8 mouse cellular contexts compared by ENCODE assay signal in the genomic region with DNA sequence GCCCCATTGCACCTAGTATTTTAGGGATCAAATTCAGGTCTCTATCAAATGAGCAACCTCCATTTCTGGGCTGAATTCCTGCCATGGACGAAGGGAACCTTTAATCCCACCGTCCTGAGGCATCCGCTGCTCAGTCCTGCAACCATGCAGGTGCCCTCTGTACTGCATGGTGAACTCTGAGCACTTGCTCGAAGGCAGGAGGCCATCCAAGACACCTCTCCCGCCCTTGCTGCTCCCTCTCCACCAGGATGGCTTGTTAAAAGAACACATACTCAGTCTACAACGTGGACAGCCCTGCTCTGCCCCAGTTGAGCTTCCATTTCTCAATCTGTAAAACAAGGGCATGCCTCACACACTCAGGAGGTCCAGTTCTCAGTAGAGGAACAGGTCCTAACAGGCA. TPM values are rescaled to one million over a fixed set of nuclear protein-coding genes. Genes with fewer than 3 reads are reported as not detected.
A peak's percentile ranks its signal among the peaks of the same experiment; 100 is the strongest.
DNase-seq lines count a peak whose midpoint lies in the region; ATAC-seq and TF ChIP-seq lines count a peak whose summit lies in the region.

No protein-coding gene starts in this region.

- no peak for DNase-seq in lung, postnatal 0 days (ENCODE audit: low spot score)
- no peak for DNase-seq in lung, postnatal 10 days
- no peak for DNase-seq in forebrain, postnatal 0 days
- DNase-seq in cerebellum, postnatal 4 days (ENCODE audit: low spot score in 2 of 2) = no peak
- no peak for DNase-seq in left cerebral cortex, adult 11 months (ENCODE audit: low spot score)
- no peak for DNase-seq in frontal cortex, postnatal 14 days (ENCODE audit: low spot score in 2 of 2)

- peak overlapping the region; percentile 1; the same call in 1 of the 2 replicates for H3K4me3 ChIP-seq in lung, postnatal 0 days (ENCODE audit: low read depth, low read length)
- peak overlapping the region; percentile 18 for H3K4me3 ChIP-seq in forebrain, postnatal 0 days (ENCODE audit: low read depth, low read length)
- peak overlapping the region; percentile 44 for H3K4me3 ChIP-seq in limb, embryonic 13.5 days
- H3K4me3 ChIP-seq in stomach, embryonic 15.5 days (replicated peaks) = peak overlapping the region; percentile 50

- 40% methylated on average over 6 of the region's 6 CpGs for WGBS in lung, postnatal 0 days
- 41% methylated on average over 6 of the region's 6 CpGs for WGBS in forebrain, postnatal 0 days
- 62% methylated on average over 6 of the region's 6 CpGs for WGBS in limb, embryonic 13.5 days
- WGBS in stomach, embryonic 15.5 days = 59% methylated on average over 6 of the region's 6 CpGs

- ATAC-seq in lung, postnatal 0 days = no peak
- ATAC-seq in forebrain, postnatal 0 days = no peak
- ATAC-seq in limb, embryonic 13.5 days (ENCODE audit: low FRiP score, low read depth) = no peak
- ATAC-seq in stomach, embryonic 15.5 days (ENCODE audit: insufficient read depth, low FRiP score, low read depth) = no peak

- peaks cover 32% of the 10 kb centered on the region for H3K4me1 ChIP-seq in lung, postnatal 0 days (ENCODE audit: insufficient read depth, low read depth, low read length)
- peaks cover 24% of the 10 kb centered on the region for H3K4me1 ChIP-seq in forebrain, postnatal 0 days (ENCODE audit: insufficient read depth)
- peaks cover 72% of the 10 kb centered on the region for H3K4me1 ChIP-seq in limb, embryonic 13.5 days
- H3K4me1 ChIP-seq in stomach, embryonic 15.5 days = peaks cover 67% of the 10 kb centered on the region

- H3K9ac ChIP-seq in lung, postnatal 0 days (replicated peaks; ENCODE audit: low read depth) = no peak overlapping the region
- peak overlapping the region; percentile 51; the same call in 1 of the 2 replicates for H3K9ac ChIP-seq in forebrain, postnatal 0 days
- peak overlapping the region; percentile 66 for H3K9ac ChIP-seq in limb, embryonic 13.5 days
- no peak overlapping the region for H3K9ac ChIP-seq in stomach, embryonic 15.5 days

- H3K27ac ChIP-seq in lung, postnatal 0 days (ENCODE audit: low read length) = peak overlapping the region; percentile 71; the same call in 1 of the 2 replicates
- H3K27ac ChIP-seq in forebrain, postnatal 0 days (ENCODE audit: low read depth, low read length) = peak overlapping the region; percentile 82; the same call in 1 of the 2 replicates
- H3K27ac ChIP-seq in limb, embryonic 13.5 days = peak overlapping the region; percentile 87
- peak overlapping the region; percentile 80; the same call in 1 of the 2 replicates for H3K27ac ChIP-seq in stomach, embryonic 15.5 days

- H3K4me2 ChIP-seq in lung, postnatal 0 days (replicated peaks; ENCODE audit: low read depth, low read length) = peak overlapping the region; percentile 69
- H3K4me2 ChIP-seq in forebrain, postnatal 0 days (ENCODE audit: low read depth) = peak overlapping the region; percentile 65
- H3K4me2 ChIP-seq in limb, embryonic 13.5 days (replicated peaks) = peak overlapping the region; percentile 84
- H3K4me2 ChIP-seq in stomach, embryonic 15.5 days = peak overlapping the region; percentile 87

- H3K27me3 ChIP-seq in lung, postnatal 0 days (replicated peaks; ENCODE audit: insufficient read depth, low read length) = no peaks in the 10 kb centered on the region
- H3K27me3 ChIP-seq in forebrain, postnatal 0 days (ENCODE audit: insufficient read depth, low read length) = no peaks in the 10 kb centered on the region
- H3K27me3 ChIP-seq in limb, embryonic 13.5 days = no peaks in the 10 kb centered on the region
- no peaks in the 10 kb centered on the region for H3K27me3 ChIP-seq in stomach, embryonic 15.5 days (replicated peaks)

- H3K36me3 ChIP-seq in lung, postnatal 0 days (ENCODE audit: insufficient read depth, low read length) = peaks cover 8% of the 10 kb centered on the region
- H3K36me3 ChIP-seq in forebrain, postnatal 0 days (ENCODE audit: insufficient read depth) = peaks cover 36% of the 10 kb centered on the region
- H3K36me3 ChIP-seq in limb, embryonic 13.5 days = peaks cover 44% of the 10 kb centered on the region
- peaks cover 31% of the 10 kb centered on the region for H3K36me3 ChIP-seq in stomach, embryonic 15.5 days

- TF ChIP-seq CTCF in lung, postnatal 0 days (IDR thresholded peaks at IDR 0.05) = no peak
- no peak for TF ChIP-seq CTCF in forebrain, postnatal 0 days (IDR thresholded peaks at IDR 0.05; ENCODE audit: low read depth)

- no peak for TF ChIP-seq EP300 in lung, postnatal 0 days (IDR thresholded peaks at IDR 0.05)

- no peaks in the 10 kb centered on the region for H3K9me3 ChIP-seq in lung, postnatal 0 days (ENCODE audit: low read length)
- H3K9me3 ChIP-seq in forebrain, postnatal 0 days (ENCODE audit: low read length) = no peaks in the 10 kb centered on the region
- H3K9me3 ChIP-seq in limb, embryonic 13.5 days = no peaks in the 10 kb centered on the region
- H3K9me3 ChIP-seq in stomach, embryonic 15.5 days = no peaks in the 10 kb centered on the region

RNA-seq across cellular contexts. Expression of a gene that starts 14.2 kb away (rescaled TPM):
- 61.7 and 70.1 TPM in 2 replicates for polyA plus RNA-seq in lung, postnatal 0 days (2015; fragmentation: Nextera tagmentation; extraction: Ambion mirVana)
- 56.2 and 70.7 TPM in 2 replicates for total RNA-seq in forebrain, postnatal 0 days (2014; rRNA removed)
- polyA plus RNA-seq in forebrain, postnatal 0 days (2015; fragmentation: Nextera tagmentation; extraction: Ambion mirVana) = 28.9 and 32.8 TPM in 2 replicates
- polyA plus RNA-seq in limb, embryonic 13.5 days (2015; fragmentation: Nextera tagmentation; extraction: Ambion mirVana) = 64.5 and 65.7 TPM in 2 replicates
- 81.5 and 83.5 TPM in 2 replicates for polyA plus RNA-seq in stomach, embryonic 15.5 days (2015; fragmentation: Nextera tagmentation; extraction: Ambion mirVana)

Comparison
In these comparisons a context has a peak if more than half of its experiments do, and no peak if none do; other contexts are left out.
1. H3K9ac ChIP-seq: peak in forebrain, postnatal 0 days (single experiment) and limb, embryonic 13.5 days (single experiment); none in lung, postnatal 0 days (single experiment) and stomach, embryonic 15.5 days (single experiment).
2. Peak in every context shown above with its lines, with median percentiles within 50 percentile points of each other: H3K27ac ChIP-seq, H3K4me2 ChIP-seq and H3K4me3 ChIP-seq.